Mouse (Mus musculus) stomach, embryonic 14.5 days (tissue): Measurements from ENCODE around the gene Fbxw8. TPM values are rescaled to one million over a fixed set of nuclear protein-coding genes. Genes with fewer than 3 reads are reported as not detected.

Experiments used
- ATAC-seq: fragments of 200-750 bp; cut with Nextera tagmentation; 2 replicates; pipeline ENCODE4 v1.8.0; 2017; ENCODE audit warnings: low read depth, moderate TSS enrichment; ENCODE audit not compliant: insufficient number of reproducible peaks, insufficient read depth, low FRiP score
- H3K27ac ChIP-seq: fragments of 300-500 bp; sonication (generic); 2 replicates; pipeline ENCODE4 v1.5.1; 2014; ENCODE audit warnings: mild to moderate bottlenecking, low read length, moderate library complexity, mixed read lengths
- H3K27me3 ChIP-seq: fragments of 300-500 bp; sonication (generic); 2 replicates; pipeline ENCODE4 v1.6.1; 2014; ENCODE audit warnings: low read length, control low read depth, mixed read lengths; ENCODE audit not compliant: control insufficient read depth, insufficient read depth
- H3K36me3 ChIP-seq: fragments of 300-500 bp; sonication (generic); 2 replicates; pipeline ENCODE4 v1.6.1; 2014; ENCODE audit warnings: mild to moderate bottlenecking, control low read depth, low read length, moderate library complexity, mixed read lengths; ENCODE audit not compliant: control insufficient read depth, insufficient read depth
- H3K4me1 ChIP-seq: fragments of 300-500 bp; sonication (generic); 2 replicates; pipeline ENCODE4 v1.6.1; 2014; ENCODE audit warnings: low read length, control low read depth, mixed read lengths; ENCODE audit not compliant: control insufficient read depth, insufficient read depth
- H3K4me2 ChIP-seq: fragments of 300-500 bp; sonication (generic); replicated peaks from 2 replicates; pipeline ENCODE4 v1.6.1; 2014; ENCODE audit warnings: low read depth, low read length, control low read depth
- H3K4me3 ChIP-seq: fragments of 300-500 bp; sonication (generic); 2 replicates; pipeline ENCODE4 v1.5.1; 2014; ENCODE audit warnings: low read depth, low read length, control low read depth
- H3K9ac ChIP-seq: fragments of 300-500 bp; sonication (generic); replicated peaks from 2 replicates; pipeline ENCODE4 v1.6.1; 2014; ENCODE audit warnings: low read depth, mild to moderate bottlenecking, control low read depth, low read length, moderate library complexity, mixed read lengths
- H3K9me3 ChIP-seq: fragments of 300-500 bp; sonication (generic); 2 replicates; pipeline ENCODE4 v1.6.1; 2016; ENCODE audit warnings: low read depth, low read length, control low read depth; ENCODE audit not compliant: control insufficient read depth
- WGBS: fragments of 180-500 bp; shearing (Covaris S2); extraction: QIAGEN DNeasy Blood & Tissue Kit; methylation state at CpG from one replicate; pipeline ENCODE4 v1.1.7; 2014; 5-methylcytosine and 5-hydroxymethylcytosine counted together
- polyA plus RNA-seq: library from polyadenylated mRNA; unstranded; fragments of >200 nt; fragmentation: Nextera tagmentation; extraction: Ambion mirVana; gene quantifications from 2 replicates; pipeline ENCODE4 v1.2.1, GENCODE M21; 2014

Fbxw8 gene
- polyA plus RNA-seq, 1 experiment from 2014 or later: 22.5 TPM

DNA sequence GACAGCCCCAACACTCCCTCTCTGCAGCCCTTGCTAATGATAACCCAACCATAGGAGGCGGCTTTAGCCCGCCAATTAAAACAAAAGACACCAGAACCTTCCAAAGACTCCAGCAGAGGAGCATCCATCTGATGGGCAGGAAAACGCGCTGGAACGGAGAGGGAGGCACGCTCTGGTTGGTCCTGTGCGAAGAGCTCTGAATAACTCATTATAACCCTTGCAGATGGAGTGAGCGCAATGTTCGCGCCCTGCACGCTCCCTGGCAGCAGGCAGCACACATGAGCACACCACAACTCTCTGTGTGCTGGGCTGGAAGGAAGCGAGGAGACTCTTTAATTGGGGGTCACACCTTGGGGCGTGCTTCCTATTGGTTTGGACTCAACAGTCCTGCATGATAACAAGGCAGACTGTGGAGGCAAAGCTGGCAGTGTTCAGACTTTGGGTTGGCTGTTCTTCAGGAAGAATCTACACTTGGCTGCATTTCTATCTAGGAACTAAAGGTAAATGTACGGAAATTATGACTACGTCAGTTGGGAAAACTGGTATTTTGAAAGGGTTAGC, 82.0 kb downstream of the Fbxw8 start:
- no peak overlapping the region for H3K4me2 ChIP-seq
- H3K4me1 ChIP-seq: no peaks in the 10 kb centered on the region
- H3K27ac ChIP-seq: no peak overlapping the region
- H3K4me3 ChIP-seq: no peak overlapping the region
- no peak overlapping the region for H3K9ac ChIP-seq
- no peaks in the 10 kb centered on the region for H3K9me3 ChIP-seq
- no peaks in the 10 kb centered on the region for H3K27me3 ChIP-seq
- H3K36me3 ChIP-seq: peaks cover 42% of the 10 kb centered on the region
- 90% methylated on average over 15 of the region's 15 CpGs for WGBS
- no peak for ATAC-seq

DNA sequence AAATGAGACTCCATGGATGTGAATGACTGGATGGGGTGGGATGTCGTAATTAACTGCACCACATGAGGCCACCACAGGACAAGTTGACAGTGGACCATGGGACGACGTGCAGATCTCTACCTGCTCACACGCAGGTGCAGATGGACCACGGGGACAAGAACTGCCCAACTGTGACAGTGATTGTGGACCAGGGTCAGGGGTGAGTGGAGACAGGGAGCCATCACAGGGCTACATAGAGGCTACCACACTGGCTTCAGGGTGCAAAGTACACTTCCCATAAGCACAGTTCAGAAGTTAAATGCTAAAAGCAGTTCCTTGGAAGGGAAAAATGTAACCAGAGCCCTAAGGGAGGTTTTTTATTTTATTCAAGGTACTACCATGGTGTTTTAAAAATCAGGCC, 83.5 kb downstream of the Fbxw8 start:
- 75% methylated on average over 5 of the region's 5 CpGs for WGBS
- H3K4me2 ChIP-seq: no peak overlapping the region
- H3K27ac ChIP-seq: no peak overlapping the region
- H3K9ac ChIP-seq: no peak overlapping the region
- no peak for ATAC-seq
- H3K4me1 ChIP-seq: no peaks in the 10 kb centered on the region
- no peaks in the 10 kb centered on the region for H3K27me3 ChIP-seq
- H3K36me3 ChIP-seq: peaks cover 39% of the 10 kb centered on the region
- no peaks in the 10 kb centered on the region for H3K9me3 ChIP-seq
- H3K4me3 ChIP-seq: no peak overlapping the region

DNA sequence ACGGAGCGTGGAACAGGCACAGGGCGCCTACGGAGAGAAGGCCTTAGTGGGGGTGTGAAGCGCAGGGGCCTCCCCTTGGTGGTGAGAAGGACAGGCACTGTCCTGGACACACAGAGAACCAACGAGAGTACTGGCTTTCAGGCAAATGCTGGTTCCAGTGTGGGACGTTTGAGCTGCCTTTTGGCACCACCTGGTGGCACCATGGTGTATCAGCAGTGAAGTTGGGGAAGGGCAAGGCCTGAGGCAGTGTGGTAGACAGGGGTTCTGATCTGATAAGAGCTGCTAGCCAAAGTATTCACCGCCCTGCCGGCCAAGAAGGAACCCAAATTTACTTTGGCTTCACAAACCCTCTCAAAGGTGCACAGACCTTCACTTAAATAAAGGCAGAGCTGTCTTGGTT, 85.9 kb downstream of the Fbxw8 start:
- WGBS: 48% methylated on average over 9 of the region's 9 CpGs
- Histone ChIP-seq H3K36me3 (peaks cover 36% of the 10 kb centered on the region; the same call in 1 of the 2 replicates), H3K4me1 (no peaks in the 10 kb centered on the region)

DNA sequence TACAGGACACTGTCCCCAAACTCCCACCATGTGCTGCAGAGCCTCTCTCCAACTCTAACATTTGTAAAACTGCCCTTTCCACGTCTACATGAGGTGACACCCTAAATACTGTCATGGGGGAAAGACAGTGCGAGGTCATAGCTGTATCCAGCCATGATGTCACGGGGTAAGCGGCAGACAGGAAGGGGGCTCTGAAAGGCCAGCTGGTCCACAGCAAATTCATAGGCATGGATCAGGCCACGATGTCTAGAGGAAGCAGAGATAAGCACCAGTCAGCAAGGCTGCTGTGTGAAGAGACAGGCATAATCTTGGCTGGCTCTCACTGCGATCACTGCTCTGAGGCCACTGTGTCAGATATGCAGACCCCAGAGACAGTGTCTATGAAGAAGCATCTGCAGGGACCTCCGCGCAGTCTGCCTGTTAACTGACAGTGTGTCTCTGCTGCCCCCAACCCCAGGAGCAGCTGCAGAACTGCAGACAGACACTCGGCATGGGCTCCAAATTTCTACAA, 87.2 kb downstream of the Fbxw8 start:
- Histone ChIP-seq H3K4me3 (no peak overlapping the region), H3K27ac (no peak overlapping the region), H3K9ac (no peak overlapping the region), H3K4me2 (no peak overlapping the region), H3K36me3 (peaks cover 31% of the 10 kb centered on the region; the same call in 1 of the 2 replicates), H3K9me3 (no peaks in the 10 kb centered on the region), H3K4me1 (peaks cover 4% of the 10 kb centered on the region; the same call in 1 of the 2 replicates), H3K27me3 (no peaks in the 10 kb centered on the region)
- no peak for ATAC-seq
- WGBS: 82% methylated on average over 9 of the region's 9 CpGs

More for the DNA sequence above, 85.9 kb downstream of the Fbxw8 start:
- peak; percentile 48 for ATAC-seq
- Histone ChIP-seq H3K9me3 (no peaks in the 10 kb centered on the region), H3K27ac (no peak overlapping the region), H3K9ac (no peak overlapping the region), H3K27me3 (no peaks in the 10 kb centered on the region), H3K4me2 (no peak overlapping the region), H3K4me3 (no peak overlapping the region)

DNA sequence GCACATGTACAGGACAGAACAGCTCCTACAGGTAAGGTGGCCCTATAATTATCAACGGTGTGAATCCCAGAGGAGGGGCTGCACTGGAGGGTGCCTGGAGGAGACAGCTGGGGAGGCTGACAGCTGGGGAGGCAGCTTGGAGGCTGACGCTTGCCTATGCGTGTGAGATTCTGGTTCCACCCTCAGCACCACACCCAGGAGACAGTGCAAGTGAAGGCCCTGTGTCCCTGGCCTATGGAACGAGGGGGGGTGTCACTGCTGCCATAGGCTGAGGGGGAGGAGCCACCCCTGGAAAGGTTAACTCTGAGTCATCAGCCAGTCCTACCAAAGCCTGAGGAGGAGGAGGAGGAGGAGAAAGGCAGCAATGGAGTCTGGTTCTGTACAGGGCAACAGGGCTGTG, 87.7 kb downstream of the Fbxw8 start:
- Histone ChIP-seq H3K4me2 (no peak overlapping the region), H3K9ac (no peak overlapping the region), H3K4me3 (no peak overlapping the region), H3K4me1 (peaks cover 5% of the 10 kb centered on the region; the same call in 1 of the 2 replicates), H3K27me3 (no peaks in the 10 kb centered on the region), H3K27ac (no peak overlapping the region), H3K36me3 (peaks cover 31% of the 10 kb centered on the region; the same call in 1 of the 2 replicates), H3K9me3 (no peaks in the 10 kb centered on the region)
- ATAC-seq: no peak
- WGBS: 62% methylated on average over 4 of the region's 4 CpGs

DNA sequence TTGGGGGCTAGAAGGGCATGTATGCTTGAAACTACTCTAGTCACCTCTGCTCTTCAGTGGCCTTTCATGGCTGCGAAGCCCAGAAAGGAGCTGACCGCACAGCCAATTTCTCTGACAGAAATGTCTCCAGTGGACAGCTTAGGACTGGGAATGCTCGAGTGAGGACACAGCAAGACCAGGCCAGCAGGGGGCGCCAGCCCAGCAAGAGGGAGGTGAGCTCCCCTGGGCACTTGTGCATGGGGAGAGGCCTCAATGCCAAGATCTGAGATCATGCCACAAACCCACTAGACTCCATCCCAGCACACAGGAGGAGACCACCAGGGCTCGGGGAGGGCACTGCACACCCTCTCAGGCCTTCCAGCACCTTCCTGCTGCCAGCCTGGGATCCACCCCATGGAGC, 88.4 kb downstream of the Fbxw8 start:
- Histone ChIP-seq H3K36me3 (peaks cover 31% of the 10 kb centered on the region; the same call in 1 of the 2 replicates), H3K4me3 (no peak overlapping the region), H3K27ac (no peak overlapping the region), H3K9ac (no peak overlapping the region), H3K27me3 (no peaks in the 10 kb centered on the region), H3K4me2 (no peak overlapping the region), H3K9me3 (no peaks in the 10 kb centered on the region), H3K4me1 (peaks cover 5% of the 10 kb centered on the region; the same call in 1 of the 2 replicates)
- 72% methylated on average over 5 of the region's 5 CpGs for WGBS
- ATAC-seq: no peak

DNA sequence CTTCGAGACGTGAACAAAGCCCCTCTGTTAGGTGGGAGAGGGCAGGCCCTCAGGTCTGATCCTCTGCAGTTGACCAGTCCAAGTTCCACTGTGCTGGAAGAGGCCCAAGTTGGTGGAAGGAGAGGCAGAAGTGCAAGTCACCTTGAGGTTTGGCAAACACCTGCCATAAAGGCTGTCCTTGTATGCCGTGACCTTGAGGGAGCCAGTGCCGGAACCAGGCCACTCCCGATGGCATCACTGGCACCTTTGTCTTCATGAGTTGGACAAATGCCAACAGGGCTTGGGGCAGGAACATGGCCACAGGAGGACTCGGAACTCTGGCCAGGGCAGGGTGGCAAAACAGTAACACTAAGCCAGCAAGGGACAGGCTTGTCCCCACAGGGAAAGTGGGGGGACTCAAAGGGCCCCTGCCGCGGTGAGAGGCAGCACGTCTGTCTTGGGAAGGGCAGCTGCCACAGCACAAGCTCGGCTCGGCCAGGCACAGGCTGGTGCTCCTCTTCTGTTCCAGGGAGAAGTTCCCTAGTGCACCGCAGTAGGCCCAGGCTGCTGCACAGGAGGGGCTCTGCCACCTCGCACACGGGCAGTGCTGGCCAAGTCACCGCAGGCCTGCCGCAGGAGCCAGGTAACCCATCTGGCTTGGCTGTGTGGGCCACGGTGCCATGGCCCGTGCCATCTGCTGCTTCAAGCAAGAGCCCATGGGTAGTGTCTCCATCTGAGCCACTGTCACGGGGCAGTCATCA, 89.6 kb downstream of the Fbxw8 start:
- H3K36me3 ChIP-seq: peaks cover 31% of the 10 kb centered on the region; the same call in 1 of the 2 replicates
- H3K9me3 ChIP-seq: no peaks in the 10 kb centered on the region
- H3K4me1 ChIP-seq: peaks cover 5% of the 10 kb centered on the region; the same call in 1 of the 2 replicates
- H3K4me2 ChIP-seq: no peak overlapping the region
- no peak overlapping the region for H3K4me3 ChIP-seq
- H3K27ac ChIP-seq: peak overlapping the region; percentile 33; the same call in 1 of the 2 replicates
- no peak for ATAC-seq
- H3K9ac ChIP-seq: no peak overlapping the region
- no peaks in the 10 kb centered on the region for H3K27me3 ChIP-seq
- 85% methylated on average over 19 of the region's 19 CpGs for WGBS

DNA sequence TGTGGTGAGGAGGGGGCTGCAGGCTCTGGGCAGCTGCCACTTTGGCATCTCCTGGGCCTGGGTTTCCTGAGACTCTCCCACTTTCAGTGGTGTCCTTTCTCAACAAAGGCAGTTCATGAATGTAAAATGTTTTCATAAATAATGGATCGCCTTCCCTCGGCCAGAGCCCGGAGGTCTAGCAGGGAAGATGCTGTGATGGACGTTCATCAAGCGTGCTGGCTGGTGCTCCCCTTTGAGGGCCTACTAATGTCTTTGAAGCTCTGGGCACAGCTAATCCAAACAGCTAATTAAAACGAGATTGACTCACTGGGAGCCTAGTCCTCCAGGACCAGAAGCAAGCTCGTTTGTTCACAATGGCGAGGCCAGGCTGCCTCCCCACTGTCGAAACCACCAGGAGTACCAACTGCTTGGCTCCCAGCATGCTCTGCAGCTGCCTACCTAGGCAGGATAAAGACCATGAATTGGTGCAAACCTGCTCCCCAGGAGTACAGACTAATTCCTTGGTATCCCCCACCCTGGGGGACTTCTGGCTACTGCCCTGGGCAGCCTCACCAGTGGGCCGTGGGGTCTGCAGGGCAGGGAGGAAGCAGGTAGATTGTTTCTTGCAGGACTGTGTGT, 90.9 kb downstream of the Fbxw8 start:
- Histone ChIP-seq H3K27ac (no peak overlapping the region), H3K36me3 (peaks cover 25% of the 10 kb centered on the region; the same call in 1 of the 2 replicates)

More for the DNA sequence above, 90.9 kb downstream of the Fbxw8 start:
- Histone ChIP-seq H3K27me3 (no peaks in the 10 kb centered on the region), H3K9me3 (no peaks in the 10 kb centered on the region), H3K4me1 (peaks cover 5% of the 10 kb centered on the region; the same call in 1 of the 2 replicates), H3K4me2 (no peak overlapping the region), H3K4me3 (no peak overlapping the region), H3K9ac (no peak overlapping the region)
- WGBS: 62% methylated on average over 10 of the region's 10 CpGs
- no peak for ATAC-seq
